Mouse (Mus musculus): ENCODE data around the gene Mrpl14.

DNA sequence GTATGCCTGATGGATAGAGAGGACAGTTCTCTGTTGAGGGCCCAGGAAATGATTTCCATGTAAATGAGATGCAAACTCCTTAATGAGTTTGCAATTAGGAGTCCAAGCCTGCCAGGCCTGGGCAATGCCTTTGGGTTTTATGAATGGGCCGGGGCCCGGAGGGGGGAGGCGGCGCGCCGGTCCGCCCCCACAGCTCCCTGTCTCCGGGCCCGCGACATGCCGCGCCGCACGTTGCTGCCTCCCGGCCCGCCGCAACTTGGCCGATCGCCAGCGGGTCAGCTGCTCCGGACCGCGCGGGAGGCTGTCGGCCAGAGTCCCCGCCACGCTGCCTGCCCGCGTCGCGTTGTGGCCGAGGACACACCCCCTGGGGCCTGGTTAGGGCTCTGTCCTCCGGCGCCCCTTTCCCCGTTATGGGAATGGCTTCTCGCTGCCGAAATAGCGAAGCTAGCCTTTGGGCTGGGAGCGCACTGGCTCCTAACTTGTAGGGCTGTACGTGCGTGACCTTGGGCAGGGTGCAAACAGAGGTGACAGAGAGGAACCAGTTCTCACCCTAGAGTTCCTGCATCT lies 47.7 kb downstream of the Mrpl14 start, which contains the start of gene 1600014C23Rik:
- no peak for TF ChIP-seq USF1 (IDR thresholded peaks at IDR 0.05; ENCODE audit: low read depth)
- TF ChIP-seq CTCF (IDR thresholded peaks at IDR 0.05; ENCODE audit: control insufficient read depth, insufficient read depth, insufficient read length), result no peak

Data from C2C12 (cell line).